Mouse (Mus musculus) embryonic facial prominence, embryonic 14.5 days (tissue): ENCODE results near the gene Vwf. TPM values are rescaled to one million over a fixed set of nuclear protein-coding genes. Genes with fewer than 3 reads are reported as not detected.

Experiments
- ATAC-seq: fragments of 200-750 bp; cut with Nextera tagmentation; 2 replicates; pipeline ENCODE4 v1.8.0; 2017; ENCODE audit warnings: low read depth, moderate number of reproducible peaks, moderate TSS enrichment
- DNase-seq: peaks from one replicate; pipeline ENCODE4 v3.0.0-alpha.2; 2015; ENCODE audit warnings: low spot score
- H3K27ac ChIP-seq: fragments of 300-500 bp; sonication (generic); replicated peaks from 2 replicates; pipeline ENCODE4 v1.5.1; 2014; ENCODE audit warnings: low read depth, mild to moderate bottlenecking, low read length, moderate library complexity
- H3K27me3 ChIP-seq: fragments of 300-500 bp; sonication (generic); replicated peaks from 2 replicates; pipeline ENCODE4 v1.6.1; 2014; ENCODE audit warnings: low read length; ENCODE audit not compliant: control insufficient read depth, insufficient read depth
- H3K36me3 ChIP-seq: fragments of 300-500 bp; sonication (generic); 2 replicates; pipeline ENCODE4 v1.6.1; 2014; ENCODE audit warnings: low read length, mixed read lengths; ENCODE audit not compliant: control insufficient read depth, insufficient read depth
- H3K4me1 ChIP-seq: fragments of 300-500 bp; sonication (generic); 2 replicates; pipeline ENCODE4 v1.6.1; 2014; ENCODE audit warnings: antibody characterized with exemption, low read length; ENCODE audit not compliant: control insufficient read depth, insufficient read depth
- H3K4me2 ChIP-seq: fragments of 300-500 bp; sonication (generic); 2 replicates; pipeline ENCODE4 v1.6.1; 2014; ENCODE audit warnings: low read depth, mild to moderate bottlenecking, low read length, moderate library complexity, mixed read lengths
- H3K4me3 ChIP-seq: fragments of 300-500 bp; sonication (generic); 2 replicates; pipeline ENCODE4 v1.5.1; 2014; ENCODE audit warnings: low read depth, mild to moderate bottlenecking, low read length
- H3K9ac ChIP-seq: fragments of 300-500 bp; sonication (generic); 2 replicates; pipeline ENCODE4 v1.6.1; 2014; ENCODE audit warnings: low read depth, mild to moderate bottlenecking, low read length, moderate library complexity, mixed read lengths
- H3K9me3 ChIP-seq: fragments of 300-500 bp; sonication (generic); 2 replicates; pipeline ENCODE4 v1.6.1; 2016; ENCODE audit warnings: low read length; ENCODE audit not compliant: control insufficient read depth
- WGBS: fragments of 180-500 bp; shearing (Covaris S2); extraction: QIAGEN DNeasy Blood & Tissue Kit; methylation state at CpG from one replicate; pipeline ENCODE4 v1.1.7; 2014; 5-methylcytosine and 5-hydroxymethylcytosine counted together
- polyA plus RNA-seq: library from polyadenylated mRNA; unstranded; fragments of >200 nt; fragmentation: Nextera tagmentation; extraction: Ambion mirVana; gene quantifications from 2 replicates; pipeline ENCODE4 v1.2.1, GENCODE M21; 2014

The Vwf gene
- polyA plus RNA-seq, 1 experiment from 2014 or later: 16.0 TPM

DNA sequence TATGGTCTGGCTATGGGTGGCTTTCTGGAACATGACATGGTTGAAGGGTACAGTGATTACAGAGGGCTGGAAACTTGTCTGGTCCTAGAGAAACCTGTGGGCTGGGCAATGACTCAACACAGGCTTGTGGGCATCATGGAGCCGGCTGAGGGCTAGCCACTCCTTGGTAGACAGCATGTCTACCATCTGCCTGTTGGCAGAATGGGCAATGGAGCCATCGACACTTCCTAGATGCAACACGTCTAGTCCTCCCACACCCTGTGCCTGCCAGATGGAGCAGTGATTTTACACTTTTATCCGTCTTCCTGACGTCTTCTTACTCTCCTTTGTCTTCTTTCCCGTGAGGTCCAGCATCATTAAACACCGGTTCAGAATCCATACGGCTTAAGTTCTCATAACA is 94.6 kb downstream of the Vwf start:
- DNase-seq (no peak), ATAC-seq (no peak)
- no peak overlapping the region for H3K4me2 ChIP-seq
- no peak overlapping the region for H3K9ac ChIP-seq
- H3K27ac ChIP-seq: no peak overlapping the region
- WGBS: 79% methylated on average over 8 of the region's 8 CpGs
- no peaks in the 10 kb centered on the region for H3K27me3 ChIP-seq
- no peaks in the 10 kb centered on the region for H3K4me1 ChIP-seq
- H3K36me3 ChIP-seq: no peaks in the 10 kb centered on the region
- H3K9me3 ChIP-seq: no peaks in the 10 kb centered on the region
- no peak overlapping the region for H3K4me3 ChIP-seq

DNA sequence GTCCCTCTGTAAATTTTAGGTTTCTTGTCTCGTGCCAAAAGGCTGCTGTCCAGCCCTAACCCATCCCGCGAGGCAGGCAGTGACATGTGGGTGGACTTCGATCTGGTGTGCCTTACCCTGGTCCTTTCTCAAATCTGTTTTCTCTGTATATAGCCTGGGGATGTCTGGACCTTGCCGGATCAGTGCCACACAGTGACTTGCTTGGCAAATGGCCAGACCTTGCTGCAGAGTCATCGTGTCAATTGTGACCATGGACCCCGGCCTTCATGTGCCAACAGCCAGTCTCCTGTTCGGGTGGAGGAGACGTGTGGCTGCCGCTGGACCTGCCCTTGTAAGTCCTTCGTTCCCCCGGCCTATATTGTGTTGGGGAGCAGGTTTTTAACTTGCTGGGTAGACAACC is 102.4 kb downstream of the Vwf start:
- Histone ChIP-seq H3K4me3 (no peak overlapping the region), H3K9ac (no peak overlapping the region), H3K27ac (no peak overlapping the region), H3K36me3 (no peaks in the 10 kb centered on the region), H3K27me3 (no peaks in the 10 kb centered on the region), H3K9me3 (no peaks in the 10 kb centered on the region), H3K4me2 (no peak overlapping the region), H3K4me1 (no peaks in the 10 kb centered on the region)
- DNase-seq (no peak), ATAC-seq (no peak)
- 85% methylated on average over 12 of the region's 12 CpGs for WGBS

DNA sequence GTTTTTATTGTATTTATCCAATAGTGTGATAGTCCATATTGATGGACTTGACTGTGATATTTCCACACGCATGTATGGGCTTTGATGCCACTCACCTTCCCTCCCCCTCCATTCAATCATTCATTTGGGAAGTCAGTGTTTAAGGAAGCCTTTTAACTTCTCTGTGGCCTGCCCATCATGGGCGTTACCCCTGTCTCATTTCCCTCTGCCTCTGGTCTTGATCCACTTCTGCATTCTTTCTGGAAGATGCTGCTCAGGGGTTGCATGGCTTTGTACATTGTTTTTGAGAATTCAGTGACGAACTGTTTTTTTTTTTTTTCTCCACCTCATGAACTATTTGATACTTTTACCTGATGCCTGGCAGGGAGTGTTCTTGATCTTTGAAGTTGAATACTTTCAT is 104.8 kb downstream of the Vwf start:
- no peaks in the 10 kb centered on the region for H3K4me1 ChIP-seq

DNA sequence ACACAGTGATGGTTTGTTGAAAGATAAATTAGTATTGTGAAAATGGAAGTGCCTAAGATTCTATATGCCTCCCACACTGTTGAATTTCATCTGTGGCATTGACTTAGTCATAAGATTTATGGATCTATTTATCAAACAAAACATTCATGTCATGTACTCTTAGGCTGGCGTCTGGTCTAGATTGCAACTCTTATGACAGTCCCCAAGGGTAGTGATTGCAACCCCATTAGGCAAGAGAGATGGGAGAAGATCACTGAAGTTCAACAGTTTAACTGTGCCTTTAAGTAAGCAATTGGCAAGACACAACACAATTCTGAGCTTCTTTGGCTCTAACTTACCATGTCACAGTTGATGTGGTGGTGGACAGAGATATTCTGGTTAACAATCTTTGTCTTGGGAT is 106.8 kb downstream of the Vwf start:
- no peak for DNase-seq
- no peaks in the 10 kb centered on the region for H3K9me3 ChIP-seq
- no peak for ATAC-seq
- 75% methylated on average over 1 of the region's 1 CpGs for WGBS
- no peaks in the 10 kb centered on the region for H3K4me1 ChIP-seq
- H3K27ac ChIP-seq: no peak overlapping the region
- no peak overlapping the region for H3K4me3 ChIP-seq
- no peaks in the 10 kb centered on the region for H3K27me3 ChIP-seq
- no peaks in the 10 kb centered on the region for H3K36me3 ChIP-seq
- no peak overlapping the region for H3K4me2 ChIP-seq
- H3K9ac ChIP-seq: no peak overlapping the region

More for the DNA sequence above, 104.8 kb downstream of the Vwf start:
- no peak overlapping the region for H3K9ac ChIP-seq
- H3K4me3 ChIP-seq: no peak overlapping the region
- no peaks in the 10 kb centered on the region for H3K27me3 ChIP-seq
- WGBS: 82% methylated on average over 3 of the region's 3 CpGs
- no peak overlapping the region for H3K4me2 ChIP-seq
- no peaks in the 10 kb centered on the region for H3K36me3 ChIP-seq
- no peaks in the 10 kb centered on the region for H3K9me3 ChIP-seq
- no peak for ATAC-seq
- H3K27ac ChIP-seq: no peak overlapping the region
- no peak for DNase-seq

DNA sequence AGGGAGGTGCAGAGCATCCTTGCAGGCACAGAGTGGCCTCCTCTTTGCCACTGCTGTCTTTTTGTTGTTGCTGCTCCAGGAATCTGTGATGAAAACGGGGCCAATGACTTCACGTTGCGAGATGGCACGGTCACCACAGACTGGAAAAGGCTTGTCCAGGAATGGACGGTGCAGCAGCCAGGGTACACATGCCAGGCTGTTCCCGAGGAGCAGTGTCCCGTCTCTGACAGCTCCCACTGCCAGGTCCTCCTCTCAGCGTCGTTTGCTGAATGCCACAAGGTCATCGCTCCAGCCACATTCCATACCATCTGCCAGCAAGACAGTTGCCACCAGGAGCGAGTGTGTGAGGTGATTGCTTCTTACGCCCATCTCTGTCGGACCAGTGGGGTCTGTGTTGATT is 110.3 kb downstream of the Vwf start:
- Histone ChIP-seq H3K27ac (no peak overlapping the region), H3K27me3 (no peaks in the 10 kb centered on the region), H3K9me3 (no peaks in the 10 kb centered on the region), H3K36me3 (no peaks in the 10 kb centered on the region), H3K9ac (no peak overlapping the region), H3K4me3 (no peak overlapping the region), H3K4me1 (no peaks in the 10 kb centered on the region), H3K4me2 (no peak overlapping the region)
- 89% methylated on average over 13 of the region's 13 CpGs for WGBS
- ATAC-seq (no peak), DNase-seq (no peak)

DNA sequence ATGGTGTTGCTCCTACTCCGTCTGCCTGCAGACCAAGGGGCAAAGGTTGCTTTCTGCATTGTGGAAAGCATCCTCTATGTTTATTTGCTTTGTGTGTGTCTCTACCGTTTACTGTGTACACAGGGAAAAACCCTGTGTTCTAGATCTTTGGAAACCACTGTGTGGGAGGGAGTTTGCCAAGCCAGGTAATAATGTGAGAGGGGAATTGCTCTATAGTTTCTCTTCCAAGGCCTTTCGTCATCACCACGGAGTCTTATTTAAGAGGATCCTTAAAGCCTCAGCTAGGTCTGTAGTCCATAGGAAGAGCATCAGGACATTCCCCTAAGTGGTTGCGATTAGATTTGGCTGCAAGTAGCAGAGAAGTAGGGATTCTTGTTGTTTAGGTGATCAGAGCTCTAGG is 111.4 kb downstream of the Vwf start:
- DNase-seq: no peak
- 83% methylated on average over 5 of the region's 5 CpGs for WGBS
- H3K9me3 ChIP-seq: no peaks in the 10 kb centered on the region

GRCm38 (mm10) chr6:125661106-125661877 is 114.7 kb downstream of the Vwf start:
- H3K4me2 ChIP-seq: no peak overlapping the region
- ATAC-seq: no peak
- H3K27me3 ChIP-seq: no peaks in the 10 kb centered on the region
- no peaks in the 10 kb centered on the region for H3K4me1 ChIP-seq
- no peak overlapping the region for H3K9ac ChIP-seq
- DNase-seq: peak; percentile 64
- no peak overlapping the region for H3K27ac ChIP-seq
- no peaks in the 10 kb centered on the region for H3K9me3 ChIP-seq
- no peaks in the 10 kb centered on the region for H3K36me3 ChIP-seq
- no peak overlapping the region for H3K4me3 ChIP-seq
- WGBS: 36% methylated on average over 14 of the region's 14 CpGs

More for the DNA sequence above, 111.4 kb downstream of the Vwf start:
- H3K4me3 ChIP-seq: no peak overlapping the region
- no peaks in the 10 kb centered on the region for H3K4me1 ChIP-seq
- H3K36me3 ChIP-seq: no peaks in the 10 kb centered on the region
- no peak overlapping the region for H3K9ac ChIP-seq
- no peak overlapping the region for H3K27ac ChIP-seq
- no peak overlapping the region for H3K4me2 ChIP-seq
- no peaks in the 10 kb centered on the region for H3K27me3 ChIP-seq
- ATAC-seq: no peak

DNA sequence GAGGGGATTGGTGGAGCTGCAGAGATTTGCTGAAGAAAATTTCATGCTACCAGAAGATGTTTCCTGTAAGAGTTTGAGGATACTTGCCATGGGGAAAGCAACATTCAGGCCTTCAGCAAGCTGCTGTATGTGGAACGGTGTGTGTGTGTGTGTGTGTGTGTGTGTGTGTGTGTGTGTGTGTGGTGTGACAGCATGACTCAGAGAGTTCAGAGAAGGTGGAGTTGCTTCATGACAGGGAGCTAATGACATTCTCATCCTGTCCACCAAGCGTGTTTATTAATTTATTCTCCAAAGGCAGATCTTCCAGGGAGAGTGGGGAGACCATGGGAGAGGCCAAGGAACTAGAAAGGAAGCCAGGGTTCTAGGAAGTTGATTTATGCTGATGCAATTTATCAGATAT is 117.3 kb downstream of the Vwf start:
- H3K27ac ChIP-seq: no peak overlapping the region

DNA sequence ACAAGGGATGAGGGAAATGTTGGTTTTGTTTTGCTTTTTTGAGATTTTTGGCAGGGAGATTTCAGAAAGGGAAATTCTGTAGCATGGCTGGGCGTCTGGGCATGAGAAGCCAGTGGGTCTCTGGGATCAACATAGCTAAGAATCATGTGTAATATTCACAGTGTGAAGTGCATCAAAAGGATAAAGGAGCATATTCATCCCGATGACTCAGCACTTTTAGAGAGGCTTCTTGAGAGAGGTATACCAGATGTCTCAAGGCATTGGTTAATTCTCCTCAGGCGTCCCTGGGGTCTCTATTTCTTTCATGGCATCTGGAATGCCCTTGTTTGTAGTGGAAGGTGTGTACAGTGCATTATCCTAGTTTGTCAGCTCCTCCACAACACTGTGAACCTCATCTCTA is 125.3 kb downstream of the Vwf start:
- WGBS: 83% methylated on average over 3 of the region's 3 CpGs
- DNase-seq: no peak

More for the DNA sequence above, 117.3 kb downstream of the Vwf start:
- Histone ChIP-seq H3K36me3 (no peaks in the 10 kb centered on the region), H3K4me2 (no peak overlapping the region), H3K9ac (no peak overlapping the region), H3K27me3 (no peaks in the 10 kb centered on the region), H3K9me3 (no peaks in the 10 kb centered on the region), H3K4me3 (no peak overlapping the region), H3K4me1 (no peaks in the 10 kb centered on the region)
- no peak for DNase-seq
- ATAC-seq: no peak
- 86% methylated on average over 2 of the region's 2 CpGs for WGBS

More for the DNA sequence above, 125.3 kb downstream of the Vwf start:
- Histone ChIP-seq H3K4me1 (no peaks in the 10 kb centered on the region), H3K9ac (no peak overlapping the region), H3K36me3 (no peaks in the 10 kb centered on the region), H3K27me3 (no peaks in the 10 kb centered on the region), H3K4me3 (no peak overlapping the region), H3K9me3 (no peaks in the 10 kb centered on the region), H3K27ac (no peak overlapping the region), H3K4me2 (no peak overlapping the region)
- ATAC-seq: no peak
